Mouse (Mus musculus) heart, embryonic 16.5 days (tissue): ENCODE results near the gene Slc39a8. TPM values are rescaled to one million over a fixed set of nuclear protein-coding genes. Genes with fewer than 3 reads are reported as not detected.

Experiments used
- ATAC-seq: fragments of 200-750 bp; cut with Nextera tagmentation; replicated peaks from 2 replicates; pipeline ENCODE4 v1.8.0; 2017; ENCODE audit warnings: moderate number of reproducible peaks; ENCODE audit not compliant: insufficient read depth, low FRiP score; ENCODE audit errors: extremely low read depth
- H3K27ac ChIP-seq: fragments of 300-500 bp; sonication (generic); 2 replicates; pipeline ENCODE4 v1.5.1; 2014; ENCODE audit warnings: mild to moderate bottlenecking, low read length, control low read depth, moderate library complexity
- H3K27me3 ChIP-seq: fragments of 300-500 bp; sonication (generic); 2 replicates; pipeline ENCODE4 v1.6.1; 2014; ENCODE audit warnings: low read length, mixed read lengths; ENCODE audit not compliant: control insufficient read depth, insufficient read depth
- H3K36me3 ChIP-seq: fragments of 300-500 bp; sonication (generic); 2 replicates; pipeline ENCODE4 v1.6.1; 2014; ENCODE audit not compliant: control insufficient read depth, insufficient read depth
- H3K4me1 ChIP-seq: fragments of 300-500 bp; sonication (generic); 2 replicates; pipeline ENCODE4 v1.6.1; 2014; ENCODE audit warnings: low read length, mixed read lengths; ENCODE audit not compliant: control insufficient read depth, insufficient read depth
- H3K4me2 ChIP-seq: fragments of 300-500 bp; sonication (generic); 2 replicates; pipeline ENCODE4 v1.6.1; 2014; ENCODE audit warnings: low read depth, mild to moderate bottlenecking, control low read depth, low read length
- H3K4me3 ChIP-seq: fragments of 300-500 bp; sonication (generic); 2 replicates; pipeline ENCODE4 v1.5.1; 2014; ENCODE audit warnings: mild to moderate bottlenecking, control low read depth, low read length
- H3K9ac ChIP-seq: fragments of 300-500 bp; sonication (generic); 2 replicates; pipeline ENCODE4 v1.6.1; 2014; ENCODE audit warnings: low read length, control low read depth
- H3K9me3 ChIP-seq: fragments of 300-500 bp; sonication (generic); replicated peaks from 2 replicates; pipeline ENCODE4 v1.6.1; 2016; ENCODE audit warnings: low read length; ENCODE audit not compliant: control insufficient read depth
- WGBS: fragments of 180-500 bp; shearing (Covaris S2); extraction: QIAGEN DNeasy Blood & Tissue Kit; methylation state at CpG from one replicate; pipeline ENCODE4 v1.1.7; 2014; 5-methylcytosine and 5-hydroxymethylcytosine counted together
- polyA plus RNA-seq: library from polyadenylated mRNA; unstranded; fragments of >200 nt; fragmentation: Nextera tagmentation; extraction: Ambion mirVana; gene quantifications from 2 replicates; pipeline ENCODE4 v1.2.1, GENCODE M21; 2015

The Slc39a8 gene
- polyA plus RNA-seq, 1 experiment from 2014 or later: 15.1 TPM

DNA sequence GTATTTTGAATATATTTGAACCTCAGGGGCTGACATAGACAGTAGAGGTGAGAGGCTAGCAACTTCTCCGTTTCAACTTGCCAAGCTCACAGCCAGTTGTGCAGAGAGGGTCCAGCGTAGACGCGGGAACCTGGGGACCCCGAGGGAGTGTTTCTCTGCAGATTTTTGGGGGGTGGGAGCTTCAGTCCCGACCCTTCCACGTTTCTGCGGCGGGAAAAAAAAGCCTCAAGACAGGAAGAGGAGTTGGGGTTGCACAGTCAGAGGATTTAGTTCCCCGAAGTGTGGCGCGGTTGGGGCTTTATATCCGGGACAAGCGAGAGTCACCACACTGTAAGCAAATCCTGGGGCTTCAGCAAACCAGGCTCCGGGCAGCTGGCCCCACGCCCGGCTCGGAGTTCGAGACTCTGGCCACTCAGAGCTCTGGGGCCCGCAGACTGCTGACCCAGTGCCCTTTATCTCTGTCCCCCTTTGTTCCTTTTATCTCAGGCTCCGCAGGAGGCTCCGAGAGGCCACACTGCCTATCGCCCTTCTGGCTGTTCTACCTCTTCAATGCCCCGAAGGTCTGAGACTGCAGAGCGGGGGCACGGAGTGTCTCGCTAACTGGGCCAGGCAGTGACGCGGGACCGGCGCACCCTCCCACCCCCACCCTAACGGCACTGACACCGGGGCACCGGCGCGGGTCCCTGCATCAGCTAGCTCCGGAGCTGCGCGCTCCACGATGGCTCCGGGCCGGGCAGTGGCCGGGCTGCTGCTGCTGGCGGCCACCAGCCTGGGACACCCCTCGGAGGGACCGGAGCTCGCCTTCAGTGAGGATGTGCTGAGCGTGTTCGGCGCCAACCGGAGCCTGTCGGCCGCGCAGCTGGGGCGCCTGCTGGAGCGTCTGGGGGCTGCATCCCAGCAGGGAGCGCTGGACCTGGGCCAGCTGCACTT lies 940 bp downstream of the Slc39a8 start:
- peak overlapping the region; percentile 98 for H3K4me2 ChIP-seq
- H3K27me3 ChIP-seq: no peaks in the 10 kb centered on the region
- peak overlapping the region; percentile 82 for H3K9ac ChIP-seq
- H3K27ac ChIP-seq: peak overlapping the region; percentile 81
- no peaks in the 10 kb centered on the region for H3K9me3 ChIP-seq
- no peaks in the 10 kb centered on the region for H3K36me3 ChIP-seq
- ATAC-seq: peak; percentile 59
- H3K4me3 ChIP-seq: peak overlapping the region; percentile 62
- H3K4me1 ChIP-seq: peaks cover 8% of the 10 kb centered on the region
- under 1% methylated on average over 57 of the region's 57 CpGs for WGBS

DNA sequence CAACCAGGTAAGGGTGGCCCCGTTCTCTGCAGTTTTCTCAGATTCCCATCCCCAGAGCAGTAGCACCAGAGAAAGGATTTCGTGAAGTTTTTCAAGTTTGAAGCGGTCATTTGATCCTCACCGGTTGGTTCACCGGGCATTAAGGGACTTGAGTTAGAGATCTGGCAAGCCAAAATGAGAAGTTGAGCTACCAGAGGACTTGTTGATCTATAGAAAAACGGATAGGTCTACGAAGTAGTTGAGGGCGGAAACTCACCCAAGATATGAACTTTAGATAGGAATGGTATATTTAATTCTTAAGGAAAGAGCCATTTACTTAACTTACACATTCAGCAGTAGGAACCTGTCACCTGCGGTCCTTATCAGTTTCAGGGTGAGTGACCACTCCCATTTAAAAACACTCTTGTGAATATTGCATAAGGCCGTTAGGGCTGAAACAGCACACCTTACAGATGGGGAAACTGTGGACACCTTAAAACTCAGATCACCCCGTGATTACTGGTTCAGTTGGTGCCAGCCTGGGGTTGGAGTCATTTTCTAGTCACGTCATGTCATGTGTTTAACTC lies 1.7 kb downstream of the Slc39a8 start:
- Histone ChIP-seq H3K9me3 (no peaks in the 10 kb centered on the region), H3K4me1 (peaks cover 8% of the 10 kb centered on the region), H3K9ac (peak overlapping the region; percentile 82), H3K27ac (peak overlapping the region; percentile 81), H3K4me3 (peak overlapping the region; percentile 62), H3K27me3 (no peaks in the 10 kb centered on the region), H3K36me3 (no peaks in the 10 kb centered on the region), H3K4me2 (peak overlapping the region; percentile 98)
- 18% methylated on average over 12 of the region's 12 CpGs for WGBS
- no peak for ATAC-seq

DNA sequence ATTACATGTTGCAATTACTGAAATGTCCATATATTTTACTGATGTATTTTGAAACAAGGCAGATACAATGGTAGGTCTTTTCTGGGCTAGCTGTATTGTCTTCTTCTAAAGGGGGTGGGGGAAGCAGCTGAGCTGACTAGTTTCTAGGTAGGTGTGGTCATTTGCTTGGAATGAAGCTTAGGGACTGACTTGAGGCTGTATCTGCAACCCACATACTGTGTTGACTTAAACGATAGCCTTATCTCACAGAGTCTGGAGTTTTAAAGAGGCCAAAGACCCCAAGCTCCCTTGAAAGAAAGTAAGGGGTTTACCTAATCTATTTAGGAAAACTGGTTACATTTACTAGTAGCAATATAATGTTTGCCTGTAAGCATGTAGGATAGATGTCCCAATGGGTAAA lies 2.9 kb downstream of the Slc39a8 start:
- WGBS: 21% methylated on average over 1 of the region's 1 CpGs
- no peak overlapping the region for H3K4me3 ChIP-seq
- no peaks in the 10 kb centered on the region for H3K36me3 ChIP-seq
- peaks cover 8% of the 10 kb centered on the region for H3K4me1 ChIP-seq
- no peak overlapping the region; the same call in 1 of the 2 replicates for H3K4me2 ChIP-seq
- H3K9ac ChIP-seq: no peak overlapping the region
- no peak overlapping the region for H3K27ac ChIP-seq
- no peak for ATAC-seq
- no peaks in the 10 kb centered on the region for H3K27me3 ChIP-seq
- no peaks in the 10 kb centered on the region for H3K9me3 ChIP-seq

DNA sequence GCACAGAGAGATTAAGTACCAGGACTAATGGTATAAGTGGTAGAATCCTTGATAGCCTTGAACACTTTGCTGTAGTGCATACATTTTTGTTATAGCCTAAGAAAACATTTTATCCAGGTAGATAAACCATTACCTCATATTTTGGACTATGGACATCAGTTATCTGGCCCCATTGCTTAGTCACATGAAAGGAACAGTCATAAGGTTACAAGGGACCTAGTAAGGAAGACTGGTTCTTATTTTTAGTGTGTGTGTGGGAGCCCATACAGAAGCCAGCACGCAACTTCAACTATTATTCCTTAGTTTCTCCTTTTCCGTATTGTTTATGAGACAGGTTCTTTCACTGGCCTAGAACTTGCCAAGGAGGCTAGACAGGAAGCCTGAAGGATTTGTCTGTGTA lies 7.4 kb downstream of the Slc39a8 start:
- H3K4me3 ChIP-seq: no peak overlapping the region
- ATAC-seq: no peak

DNA sequence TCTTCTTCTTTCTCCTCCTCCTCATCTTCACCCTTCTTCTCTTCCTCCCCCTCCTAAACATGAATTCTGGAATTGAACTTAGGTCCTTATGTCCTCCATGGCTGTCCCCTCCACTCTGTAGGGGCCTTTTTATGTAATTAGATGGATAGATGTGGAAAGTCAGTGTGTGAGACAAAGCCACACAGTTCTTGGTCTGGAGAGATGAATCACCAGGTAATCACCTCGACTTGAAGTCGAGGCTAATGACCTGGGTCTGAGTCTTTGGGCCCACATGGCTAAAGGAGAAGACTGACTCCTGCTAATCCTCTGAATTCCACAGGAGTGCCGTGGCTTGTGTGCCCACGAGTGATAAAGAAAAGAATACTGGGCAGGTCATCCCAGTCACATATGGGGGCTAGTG lies 7.8 kb downstream of the Slc39a8 start:
- no peak overlapping the region for H3K27ac ChIP-seq
- 66% methylated on average over 4 of the region's 4 CpGs for WGBS
- H3K9ac ChIP-seq: no peak overlapping the region
- H3K4me1 ChIP-seq: no peaks in the 10 kb centered on the region
- no peaks in the 10 kb centered on the region for H3K9me3 ChIP-seq
- H3K4me3 ChIP-seq: no peak overlapping the region
- no peak for ATAC-seq
- H3K4me2 ChIP-seq: no peak overlapping the region
- H3K27me3 ChIP-seq: no peaks in the 10 kb centered on the region
- no peaks in the 10 kb centered on the region for H3K36me3 ChIP-seq

More for the DNA sequence above, 7.4 kb downstream of the Slc39a8 start:
- Histone ChIP-seq H3K27me3 (no peaks in the 10 kb centered on the region), H3K36me3 (no peaks in the 10 kb centered on the region), H3K27ac (no peak overlapping the region), H3K4me2 (no peak overlapping the region), H3K9ac (no peak overlapping the region), H3K4me1 (no peaks in the 10 kb centered on the region), H3K9me3 (no peaks in the 10 kb centered on the region)
- 98% methylated on average over 2 of the region's 2 CpGs for WGBS

DNA sequence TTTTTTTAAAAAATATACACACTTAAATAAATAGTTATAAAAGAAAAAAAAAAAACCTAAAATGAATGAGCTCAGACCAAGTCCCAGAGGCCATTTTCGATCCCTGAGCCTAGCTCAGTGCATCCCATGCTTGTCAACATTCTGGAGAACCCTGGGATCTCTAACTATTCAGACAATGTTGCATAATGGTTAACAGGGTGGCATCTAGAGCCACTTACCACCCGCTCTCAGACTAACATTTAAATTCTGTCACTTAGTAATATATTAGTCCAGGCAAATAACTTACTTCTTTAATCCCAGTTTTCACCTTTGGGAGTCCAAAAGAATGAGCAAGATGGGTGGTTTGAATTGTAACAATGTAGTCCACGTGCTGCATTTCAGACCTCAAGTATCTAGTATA lies 9.9 kb downstream of the Slc39a8 start:
- Histone ChIP-seq H3K4me2 (no peak overlapping the region), H3K9ac (no peak overlapping the region), H3K9me3 (no peaks in the 10 kb centered on the region), H3K27ac (no peak overlapping the region), H3K4me3 (no peak overlapping the region), H3K36me3 (no peaks in the 10 kb centered on the region), H3K27me3 (no peaks in the 10 kb centered on the region), H3K4me1 (no peaks in the 10 kb centered on the region; the same call in 1 of the 2 replicates)
- ATAC-seq: no peak
- WGBS: 88% methylated on average over 3 of the region's 3 CpGs

DNA sequence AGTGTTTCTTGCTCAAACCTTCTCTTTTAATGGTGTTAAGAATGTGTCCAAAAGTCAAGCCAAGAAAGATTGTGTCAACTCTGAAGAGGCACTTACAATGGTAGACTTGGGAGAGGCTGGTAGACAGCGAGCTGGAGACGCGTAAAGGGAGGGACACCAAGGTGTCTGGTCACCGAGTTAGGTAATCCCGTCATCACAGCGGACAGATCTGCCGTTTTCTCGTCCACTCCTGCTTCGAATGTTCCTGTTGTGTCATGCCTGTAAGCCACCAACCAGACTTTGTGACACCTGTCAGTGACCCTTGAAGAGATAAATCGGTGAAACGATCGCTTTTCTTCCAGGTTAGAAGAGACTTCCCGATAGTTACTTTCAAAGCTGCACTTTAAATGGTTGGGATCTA lies 14.5 kb downstream of the Slc39a8 start:
- no peak for ATAC-seq
- H3K4me1 ChIP-seq: no peaks in the 10 kb centered on the region; the same call in 1 of the 2 replicates
- H3K4me3 ChIP-seq: no peak overlapping the region
- H3K9me3 ChIP-seq: no peaks in the 10 kb centered on the region
- WGBS: 68% methylated on average over 13 of the region's 13 CpGs
- no peak overlapping the region for H3K4me2 ChIP-seq
- H3K27ac ChIP-seq: no peak overlapping the region
- H3K27me3 ChIP-seq: no peaks in the 10 kb centered on the region
- H3K9ac ChIP-seq: no peak overlapping the region
- H3K36me3 ChIP-seq: no peaks in the 10 kb centered on the region

DNA sequence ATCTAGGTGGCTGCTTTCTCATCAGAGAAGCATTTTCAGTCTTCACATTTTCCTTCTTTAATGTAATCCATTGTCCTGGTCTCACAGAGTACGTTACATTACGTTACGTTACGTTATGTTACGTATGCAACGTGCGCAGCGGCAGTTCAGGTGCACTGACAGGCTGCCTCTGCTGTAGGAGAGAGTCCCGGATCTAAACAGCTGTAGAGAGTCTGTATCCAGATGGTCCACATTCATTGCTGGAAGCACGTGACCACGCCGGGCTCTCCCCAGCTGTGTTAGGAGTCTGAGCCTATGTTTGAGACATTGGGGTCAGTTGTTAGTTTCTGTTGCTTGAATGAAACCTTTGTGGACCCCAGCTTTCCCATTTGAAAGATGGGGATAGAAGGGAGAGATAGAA lies 15.1 kb downstream of the Slc39a8 start:
- Histone ChIP-seq H3K27me3 (no peaks in the 10 kb centered on the region), H3K36me3 (no peaks in the 10 kb centered on the region), H3K9me3 (no peaks in the 10 kb centered on the region), H3K4me3 (no peak overlapping the region), H3K27ac (no peak overlapping the region), H3K4me2 (no peak overlapping the region), H3K4me1 (no peaks in the 10 kb centered on the region; the same call in 1 of the 2 replicates), H3K9ac (no peak overlapping the region)
- WGBS: 93% methylated on average over 12 of the region's 12 CpGs
- no peak for ATAC-seq
